Mouse (Mus musculus): Measurements from ENCODE around the gene Pfn3. TPM values are rescaled to one million over a fixed set of nuclear protein-coding genes. Genes with fewer than 3 reads are reported as not detected.
A peak's percentile ranks its signal among the peaks of the same experiment; 100 is the strongest.
"Not testable (repeated sequence)": the region's sequence is repeated elsewhere in the genome, so short reads cannot be mapped to it uniquely, and the experiment has no call there.

Gene Pfn3
- not detected for total RNA-seq (2021)
- long read RNA-seq, experiment 1 = 0 reads
- long read RNA-seq, experiment 2 = 0 reads

DNA sequence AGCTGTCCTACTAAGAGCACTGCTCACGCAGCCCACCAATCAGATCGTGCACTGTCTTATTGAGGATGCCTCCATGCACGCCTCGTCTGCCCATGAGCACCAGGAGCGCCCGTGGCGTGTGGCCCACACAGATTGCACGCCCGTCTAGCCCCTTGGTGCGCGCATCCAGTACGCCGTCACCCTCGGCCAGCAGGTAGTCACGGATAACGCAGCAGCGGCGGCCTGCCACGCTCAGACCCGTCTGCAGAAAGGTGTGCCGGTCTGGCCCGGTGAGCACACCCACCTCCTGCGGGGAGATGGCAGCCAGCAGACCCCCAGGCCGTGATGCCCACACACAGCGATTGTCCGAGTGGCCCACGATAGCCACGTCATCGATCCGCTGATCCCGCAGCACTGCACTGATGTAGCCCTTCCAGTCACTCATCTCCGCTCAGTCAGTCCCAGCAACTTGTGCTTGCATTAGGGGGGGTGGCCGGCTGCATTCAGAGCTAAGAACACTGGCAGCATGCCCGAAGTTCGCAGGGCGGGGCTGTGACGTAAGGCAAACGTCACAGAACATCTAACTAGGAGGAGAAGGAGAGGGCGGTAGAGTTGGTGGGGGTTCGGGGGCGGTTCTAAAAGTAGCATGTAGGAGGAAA, at the start of gene Pfn3:
Gene Pfn3, minus strand, starts transcription at position 490 of the 638 bp plus-strand sequence.
- DNase-seq = peak in 1 of 2 experiments; percentile 42

DNA sequence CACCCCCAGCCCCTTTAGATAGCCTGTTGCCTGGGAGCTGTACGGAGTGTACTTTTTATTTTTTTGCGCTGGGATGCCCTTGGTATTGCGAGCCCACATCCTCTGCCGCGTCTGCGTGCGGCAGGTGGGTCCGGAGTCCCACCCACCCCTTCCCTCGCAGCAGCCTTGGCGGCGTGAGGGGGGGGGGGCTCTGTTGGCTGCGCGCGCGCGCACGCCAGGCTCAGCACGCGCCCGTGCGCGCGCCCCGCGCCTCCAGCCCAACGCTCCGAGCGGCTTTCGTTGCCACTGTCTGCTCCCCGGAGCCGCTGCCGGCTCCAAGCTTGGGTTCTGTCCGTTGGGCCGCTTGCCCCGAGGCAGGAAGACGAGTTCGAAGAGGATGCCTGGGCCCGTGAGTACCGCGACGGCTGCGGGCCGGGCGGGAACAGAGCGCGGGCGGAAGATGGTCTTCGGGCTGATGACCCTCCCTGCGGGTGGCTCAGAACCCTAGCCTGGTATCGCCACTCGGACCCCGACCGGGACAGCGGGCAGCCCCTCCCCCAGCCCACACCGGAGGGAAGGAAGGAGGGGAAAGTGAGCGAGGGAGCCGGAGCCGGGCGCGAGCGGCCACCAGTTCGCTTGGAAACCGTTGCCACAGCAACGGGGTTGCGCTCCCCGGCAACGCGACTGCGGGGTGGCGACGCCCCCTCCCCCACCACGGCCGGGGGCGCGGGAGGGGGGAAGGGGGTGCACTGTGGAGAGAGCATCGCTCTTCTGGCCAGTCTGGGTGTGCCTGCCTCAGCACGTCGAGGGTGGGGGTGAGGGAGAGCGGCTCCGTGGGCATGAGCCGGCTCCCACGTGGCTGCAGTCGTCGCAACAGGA, 49.2 kb upstream of the Pfn3 start, which contains the start of gene Prr7:
Gene Prr7, plus strand, starts transcription at position 241 of the 858 bp plus-strand sequence.
- peak; percentile 53 to 68 for DNase-seq

DNA sequence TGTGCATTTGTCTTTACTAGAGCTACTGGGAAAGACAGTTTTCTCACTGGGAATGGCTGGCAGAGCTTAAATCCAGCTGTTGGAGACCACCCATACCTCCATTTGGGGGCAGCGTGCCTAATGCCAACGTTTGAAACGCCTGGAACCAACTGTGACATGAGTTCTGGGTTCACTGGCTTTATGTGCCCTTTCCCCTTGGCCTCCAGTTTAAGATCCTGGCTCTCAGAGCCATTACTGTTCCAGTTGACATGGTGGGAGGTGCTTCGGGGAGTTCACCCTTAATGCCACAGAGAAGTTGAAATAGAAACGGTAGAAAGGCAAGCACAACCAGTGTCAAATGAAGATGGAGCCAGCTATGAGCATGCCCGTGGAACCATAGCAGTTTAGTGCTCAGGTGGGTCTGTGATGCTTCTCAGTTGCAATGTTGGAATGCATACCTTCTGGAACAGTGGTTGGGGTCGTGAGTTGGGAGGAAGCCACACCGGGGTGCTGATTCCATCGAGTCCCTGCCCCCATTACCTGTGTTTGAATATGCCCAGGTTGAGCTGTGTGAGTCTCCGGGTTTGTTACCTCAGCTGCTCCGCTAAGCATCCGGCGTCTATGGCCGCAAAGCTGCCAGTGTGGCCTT, 48.5 kb upstream of the Pfn3 start:
- DNase-seq = no peak

DNA sequence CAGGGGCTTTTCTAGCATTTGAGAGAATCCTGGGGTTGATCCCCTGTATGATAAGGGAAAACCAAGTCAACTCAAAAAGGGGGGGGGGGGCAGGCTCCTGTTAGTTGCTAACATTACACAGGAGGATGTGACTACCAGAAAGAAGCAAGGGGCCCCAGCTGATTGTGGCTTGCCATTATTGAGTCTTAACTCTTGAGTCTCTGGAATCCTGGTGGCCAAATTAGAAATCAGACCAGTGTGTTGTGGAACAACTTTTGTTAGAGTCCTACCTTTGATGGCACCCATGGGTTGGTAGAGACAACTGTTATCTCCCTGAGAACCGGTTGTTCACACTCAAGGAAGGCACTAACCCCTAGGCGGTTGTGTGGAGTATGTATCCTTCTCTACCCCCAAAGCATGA, 47.9 kb upstream of the Pfn3 start:
- DNase-seq = no peak

DNA sequence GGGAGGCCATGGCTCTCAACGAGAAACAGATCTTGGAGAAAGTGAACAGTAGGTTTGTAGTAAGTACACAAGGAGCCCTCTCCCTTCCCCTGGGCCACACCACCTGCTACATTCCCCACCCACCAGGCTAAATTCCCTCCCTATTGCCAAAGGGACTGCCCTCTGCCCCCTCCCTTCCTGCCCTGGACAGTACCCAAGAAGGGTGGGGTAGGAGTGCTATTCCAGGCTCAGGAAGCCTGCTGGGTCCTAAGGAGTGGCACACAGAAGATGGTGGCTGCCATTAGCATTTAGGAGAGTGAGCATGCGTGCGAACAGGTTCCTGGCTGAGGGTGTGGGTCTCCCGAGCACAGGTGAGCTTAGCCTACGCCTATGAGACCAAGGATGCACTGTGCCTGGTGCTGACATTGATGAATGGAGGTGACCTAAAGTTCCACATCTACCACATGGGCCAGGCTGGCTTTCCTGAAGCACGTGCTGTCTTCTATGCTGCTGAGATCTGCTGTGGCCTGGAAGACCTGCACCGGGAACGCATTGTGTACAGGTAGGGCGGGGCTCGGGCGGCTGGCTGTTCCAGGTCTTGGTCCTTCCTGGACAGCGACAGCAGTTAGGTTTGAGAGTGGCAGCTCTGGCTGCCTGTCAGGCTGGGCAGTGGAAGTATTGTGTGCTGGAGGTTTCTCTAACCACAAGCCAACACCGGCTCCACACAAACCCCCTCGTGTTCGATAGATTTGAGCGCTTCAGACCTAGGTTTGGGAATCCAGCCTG, 36.9 kb upstream of the Pfn3 start:
- peak in 1 of 2 experiments; percentile 51 for DNase-seq

DNA sequence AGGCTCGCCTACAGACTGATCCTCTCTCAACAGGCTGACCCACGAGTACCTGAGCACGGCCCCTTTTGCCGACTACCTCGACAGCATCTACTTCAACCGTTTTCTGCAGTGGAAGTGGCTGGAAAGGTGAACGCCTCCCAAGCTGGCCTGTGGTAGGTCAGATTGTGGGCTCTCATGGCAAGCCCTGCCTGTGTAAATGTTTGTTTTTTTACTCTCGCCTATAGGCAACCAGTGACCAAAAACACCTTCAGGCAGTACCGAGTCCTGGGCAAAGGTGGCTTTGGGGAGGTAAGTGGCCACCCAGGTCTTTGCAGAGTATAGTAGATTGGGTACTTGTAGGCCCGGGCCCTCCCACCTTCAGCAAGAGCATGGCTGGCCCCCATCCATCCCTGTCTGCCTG, 36.3 kb upstream of the Pfn3 start:
- DNase-seq = no peak

DNA sequence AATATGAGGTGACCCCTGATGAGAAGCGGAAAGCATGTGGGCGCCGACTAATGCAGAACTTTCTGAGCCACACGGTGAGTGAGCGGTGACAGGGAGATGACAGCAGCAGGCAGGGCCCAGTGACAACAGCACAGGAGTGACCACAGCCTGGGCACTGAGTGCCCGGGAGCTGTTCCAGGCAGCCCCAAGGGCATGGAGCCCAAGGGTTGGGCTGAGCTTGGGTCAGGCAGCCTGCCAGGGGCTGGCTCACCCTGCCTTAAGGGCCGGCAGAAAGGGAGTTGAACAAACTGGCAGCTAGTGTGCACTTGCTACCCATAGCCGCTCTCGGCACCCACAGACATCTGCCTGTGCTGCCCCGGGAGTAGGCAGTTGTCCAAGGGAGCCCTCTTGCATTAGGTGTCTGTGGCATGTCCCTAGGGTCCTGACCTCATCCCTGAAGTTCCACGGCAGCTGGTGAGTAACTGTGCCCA, 35.5 kb upstream of the Pfn3 start:
- DNase-seq = peak; percentile 94 to 95

DNA sequence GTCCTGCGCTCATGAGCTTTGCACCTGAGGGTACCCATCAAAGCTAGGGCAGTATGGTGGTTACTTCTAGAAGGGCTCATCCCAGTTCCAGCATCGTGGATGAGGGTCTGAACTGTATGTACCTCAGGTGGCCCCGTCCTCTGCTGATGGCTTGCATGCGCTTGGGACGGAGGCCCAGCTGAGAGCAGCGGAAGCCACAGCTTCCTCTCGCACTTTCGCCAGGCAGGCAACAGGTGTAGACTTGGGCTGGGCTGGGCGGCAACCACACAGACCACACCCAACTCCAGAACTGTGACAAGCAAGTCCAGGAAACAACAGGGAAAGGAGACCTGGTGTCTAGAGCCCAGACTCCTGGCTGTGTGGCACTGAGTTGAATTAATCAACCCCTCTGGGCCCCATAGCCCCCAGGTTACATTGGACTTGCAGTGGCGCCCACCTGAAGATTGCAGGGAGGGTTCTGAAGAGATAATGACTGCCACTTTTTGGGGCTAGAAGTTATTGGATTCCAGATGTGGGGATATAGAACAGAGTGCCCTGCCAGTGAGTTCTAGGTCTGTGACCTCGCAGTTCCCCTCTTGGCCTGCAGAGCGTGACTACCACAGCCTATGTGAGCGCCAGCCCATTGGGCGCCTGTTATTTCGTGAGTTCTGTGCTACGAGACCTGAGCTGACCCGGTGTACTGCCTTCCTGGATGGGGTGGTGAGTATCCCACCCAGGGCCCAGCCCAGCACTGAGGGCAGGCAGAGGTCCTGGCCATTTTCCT, 34.8 kb upstream of the Pfn3 start:
- DNase-seq = no peak

DNA sequence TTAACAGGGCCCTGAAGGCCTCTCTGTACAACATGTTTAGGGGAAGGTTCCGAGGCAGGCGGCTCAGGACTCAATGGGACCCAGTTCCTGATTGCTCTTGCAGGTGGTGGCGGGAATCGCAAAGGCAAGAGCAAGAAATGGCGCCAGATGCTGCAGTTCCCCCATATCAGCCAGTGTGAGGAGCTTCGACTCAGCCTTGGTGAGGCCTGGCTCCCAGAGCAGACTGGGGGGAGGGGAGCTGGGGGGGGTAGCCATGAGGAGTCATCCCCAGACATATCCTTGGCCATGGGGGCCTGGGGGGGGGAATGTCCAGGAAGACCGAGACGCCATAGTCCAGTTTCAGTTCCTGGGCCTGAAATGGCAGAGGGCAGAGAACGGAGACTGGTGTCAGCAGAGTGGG, 34.2 kb upstream of the Pfn3 start:
- no peak for DNase-seq

DNA sequence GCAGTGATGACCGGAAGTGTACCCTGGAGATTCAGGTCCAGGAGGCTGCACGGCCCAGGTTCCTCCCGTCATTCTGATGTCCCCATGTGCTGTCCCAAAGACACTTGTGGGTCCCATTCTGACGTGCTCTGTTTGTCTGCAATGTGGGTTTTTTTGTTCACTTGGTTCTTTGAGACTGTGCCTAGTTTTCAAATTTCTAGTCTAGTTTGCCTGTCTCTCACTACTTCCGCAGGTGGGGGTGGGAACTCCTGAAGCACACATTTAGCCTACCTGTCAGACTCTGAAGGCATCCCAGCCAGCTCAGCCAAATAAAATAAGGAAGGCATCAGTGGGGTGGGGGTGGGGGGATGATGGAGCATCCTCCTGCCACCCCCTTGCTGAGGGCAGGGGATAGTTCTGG, 33.1 kb upstream of the Pfn3 start:
- DNase-seq = no peak

DNA sequence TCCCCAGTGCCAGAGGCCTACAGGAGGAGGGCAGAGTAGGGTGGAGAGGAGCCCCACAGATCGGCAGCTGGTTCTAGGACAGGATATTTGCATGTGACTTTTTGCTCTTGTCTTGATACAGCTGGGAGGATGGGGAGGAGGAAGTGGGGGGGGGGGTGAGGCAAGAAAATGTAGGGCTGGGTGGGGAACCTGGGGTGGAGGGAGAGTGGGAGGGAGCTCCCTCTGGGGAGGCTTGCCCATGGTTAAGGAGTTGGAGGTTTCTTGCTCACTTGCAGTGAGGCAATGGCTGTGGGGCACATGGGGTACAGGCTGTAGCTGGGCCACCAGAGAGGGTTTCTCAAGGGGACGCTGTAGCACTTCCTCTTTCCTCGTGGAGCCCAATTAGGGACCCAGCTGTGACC, 32.5 kb upstream of the Pfn3 start:
- no peak for DNase-seq

DNA sequence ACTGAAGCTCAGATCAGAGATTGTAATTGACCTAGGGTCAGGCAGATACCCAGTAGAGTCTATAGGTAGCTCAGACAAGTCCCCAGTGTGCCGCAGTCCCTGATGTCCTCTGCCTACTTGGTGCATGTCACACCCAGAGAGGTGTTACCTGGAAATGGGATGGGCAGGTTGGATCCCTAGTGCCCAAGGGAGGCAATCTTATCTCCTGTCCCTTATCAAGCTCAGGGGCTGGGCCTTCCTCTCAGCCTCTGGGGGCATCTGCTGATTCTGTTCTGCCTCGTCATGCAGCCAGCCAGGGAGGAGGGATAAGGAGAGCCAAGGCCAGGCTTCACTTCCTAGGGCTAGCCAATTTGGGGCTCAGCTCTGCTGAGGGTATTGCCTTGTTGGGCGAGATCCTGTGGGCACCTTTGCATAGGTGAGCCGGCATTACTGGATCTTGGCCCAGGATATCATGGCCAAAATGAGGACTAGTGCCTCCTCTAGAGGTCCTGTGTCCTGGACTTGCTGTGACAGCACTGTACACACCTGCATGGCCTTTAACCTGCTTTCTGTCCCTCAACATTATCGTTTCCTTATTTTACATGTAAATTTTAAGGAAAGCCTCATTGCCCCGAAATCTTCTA, 31.6 kb upstream of the Pfn3 start:
- DNase-seq = no peak

DNA sequence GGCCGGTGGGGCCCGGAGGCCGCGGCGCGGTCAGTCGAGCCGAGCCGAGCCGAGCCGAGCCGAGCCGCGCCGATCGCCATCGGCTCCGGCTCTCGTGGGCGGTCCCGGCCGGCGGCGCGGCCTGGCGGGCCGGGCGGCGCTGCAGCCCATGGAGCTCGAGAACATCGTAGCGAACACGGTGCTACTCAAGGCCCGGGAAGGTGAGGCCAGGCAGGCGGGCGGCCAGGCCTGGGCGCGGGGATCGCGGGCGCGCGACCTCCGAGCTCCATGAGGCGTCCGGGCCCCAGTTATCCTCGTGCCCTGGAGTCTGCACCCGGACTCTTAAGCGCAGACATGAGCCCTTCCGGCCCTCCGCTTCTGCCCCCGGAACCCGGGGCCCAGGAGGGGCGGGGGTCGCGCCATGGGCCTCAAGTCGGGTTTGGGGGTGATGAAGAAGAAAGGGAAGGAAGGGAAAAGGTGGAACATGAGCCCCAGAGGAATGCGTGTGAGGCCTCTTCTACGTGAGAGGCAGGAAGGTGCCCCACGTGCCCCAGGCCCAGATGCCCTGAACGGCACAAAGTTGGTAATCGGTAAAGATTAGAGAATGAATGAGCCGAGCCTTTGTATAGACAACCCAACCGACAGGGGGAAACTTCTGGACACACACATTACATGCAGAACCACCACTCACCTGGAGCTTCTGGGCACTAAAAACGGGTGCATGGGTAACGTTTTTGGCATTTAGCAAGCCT, 30.5 kb upstream of the Pfn3 start:
- no peak for DNase-seq

DNA sequence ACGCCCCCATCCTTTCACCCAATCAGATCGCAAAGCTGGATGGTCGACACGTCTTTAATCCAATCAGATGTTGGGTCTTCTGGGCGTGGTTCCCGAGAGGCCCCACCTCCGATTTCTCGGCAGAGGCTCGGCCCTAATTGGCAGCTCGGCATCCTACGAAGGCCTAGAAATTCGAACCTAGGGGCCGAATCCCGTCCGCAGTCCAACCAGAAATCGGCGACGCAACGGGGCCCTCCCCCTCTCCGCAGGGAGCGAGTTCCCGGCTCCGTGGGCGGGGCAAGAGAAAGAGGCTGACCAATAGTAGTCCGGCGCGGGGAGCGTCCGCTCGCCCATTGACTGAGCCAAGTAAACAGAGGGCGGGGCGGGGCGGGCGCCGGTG, 29.9 kb upstream of the Pfn3 start, which contains the start of gene Grk6:
Gene Grk6, plus strand, starts transcription at position 136 of the 379 bp plus-strand sequence.
- peak; percentile 99 to 100 for DNase-seq

DNA sequence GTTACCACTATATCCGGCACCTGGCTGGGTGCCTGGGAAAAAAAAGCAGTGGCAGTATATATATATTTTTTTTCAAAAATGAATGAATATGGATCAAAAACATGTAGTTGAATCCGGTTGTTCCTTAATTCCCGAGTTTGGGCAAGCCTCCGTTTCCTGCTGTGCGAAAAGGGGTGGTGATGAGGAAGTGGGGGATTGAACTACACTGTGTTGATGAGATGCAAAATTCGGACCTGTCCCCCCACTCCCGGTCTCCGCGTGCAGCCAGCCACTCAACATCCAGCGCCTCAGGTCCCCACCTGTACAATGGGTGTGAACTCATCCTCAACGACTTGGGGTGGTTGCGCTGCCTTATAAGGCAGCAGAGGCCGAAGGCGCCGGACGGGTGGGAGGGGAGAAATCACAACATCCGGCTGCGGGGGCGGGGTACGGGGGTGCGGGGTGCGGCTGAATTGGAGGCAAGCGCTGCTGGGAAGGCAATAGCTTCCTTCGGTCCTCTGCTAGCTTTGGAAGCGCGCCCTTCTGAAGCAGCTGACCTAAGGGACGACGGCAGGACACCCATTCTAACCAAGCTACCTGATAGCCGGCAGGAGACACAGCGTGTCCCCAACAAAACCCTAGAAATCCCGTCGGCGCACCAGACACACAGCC, 29.4 kb upstream of the Pfn3 start:
- peak; percentile 87 to 92 for DNase-seq

DNA sequence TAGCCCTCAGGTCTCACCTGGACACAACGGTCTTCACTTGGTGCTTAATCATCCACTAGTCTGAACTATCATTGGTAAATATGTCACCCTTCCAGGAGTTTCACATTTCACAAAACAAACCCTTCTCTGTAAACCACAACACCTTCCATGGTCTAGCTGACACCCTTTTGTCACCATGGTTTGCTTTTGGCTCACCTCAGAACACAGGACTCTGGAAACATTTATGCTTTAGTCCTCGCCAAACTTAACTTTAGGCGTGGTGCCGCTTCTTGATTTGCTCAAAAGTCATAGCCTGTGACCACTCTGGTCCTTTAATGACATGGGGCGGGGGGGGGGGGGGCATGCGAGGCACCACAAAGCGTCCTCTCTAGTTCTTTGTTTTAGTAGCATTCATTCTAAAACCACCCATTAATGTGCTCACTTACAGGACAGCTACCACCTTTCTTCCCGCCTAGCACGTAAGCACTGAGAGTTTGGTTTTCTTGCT, 28.8 kb upstream of the Pfn3 start:
- no peak for DNase-seq

DNA sequence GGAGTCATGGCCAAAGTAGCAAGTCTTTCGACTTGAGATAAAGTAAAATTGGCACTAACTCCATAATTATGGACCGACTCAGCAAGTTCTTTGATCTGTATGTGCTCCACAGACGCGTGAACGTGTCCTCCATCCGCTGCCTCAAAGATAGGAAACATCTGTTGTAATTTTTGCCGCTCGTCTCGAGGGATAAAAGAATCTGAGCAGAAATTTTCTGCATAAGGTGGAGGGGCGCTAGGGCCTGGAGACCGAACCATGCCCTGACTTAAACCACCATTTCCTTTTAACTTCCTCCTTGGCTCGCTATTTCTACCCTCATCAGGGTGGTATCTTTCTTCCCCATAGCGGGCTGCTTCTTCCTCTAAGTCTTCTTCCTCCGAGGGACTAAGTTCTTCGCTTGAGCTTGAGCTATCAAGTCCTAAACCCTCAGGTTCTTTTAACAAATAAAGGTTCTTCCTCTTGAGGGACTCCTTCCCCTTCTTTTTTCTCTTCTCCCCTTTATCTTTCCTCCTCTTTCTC, 22.1 kb upstream of the Pfn3 start:
- not testable (repeated sequence) for DNase-seq

DNA sequence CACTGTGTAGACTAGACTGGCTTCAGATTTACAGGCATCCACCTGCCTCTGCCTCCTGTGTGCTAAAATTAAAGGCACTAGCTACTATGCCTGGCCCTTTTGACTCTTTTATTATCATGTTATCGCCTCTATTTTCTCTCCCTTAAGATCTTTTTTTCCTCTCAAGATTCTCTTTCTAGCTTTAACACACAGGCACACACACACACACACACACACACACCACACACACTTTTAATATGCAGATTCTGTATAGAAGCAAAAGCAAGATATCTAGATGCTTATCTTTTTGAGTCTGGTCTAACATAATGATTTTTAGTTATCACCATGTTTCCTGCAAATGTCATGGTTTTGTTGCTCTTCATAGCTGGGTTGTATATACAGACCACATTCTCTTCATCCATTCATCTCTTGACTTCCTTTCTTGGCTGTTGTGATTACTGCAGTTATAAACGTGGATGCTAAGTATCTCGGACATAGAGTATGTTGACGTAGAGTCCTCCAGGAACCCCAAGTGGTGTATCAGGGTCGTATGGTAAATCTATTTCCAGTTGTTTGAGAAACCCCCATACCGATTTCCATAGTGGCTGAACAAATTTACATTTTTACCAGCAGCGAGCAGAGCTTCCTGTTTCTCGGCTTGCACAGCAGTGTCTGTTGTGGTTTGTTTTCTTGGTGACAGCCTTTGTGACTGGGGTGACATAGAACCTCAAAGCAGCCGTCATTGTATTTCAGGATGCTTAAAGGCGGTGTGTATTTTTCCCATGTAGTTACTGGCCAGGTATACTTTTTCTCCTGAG, 17.1 kb upstream of the Pfn3 start:
- DNase-seq = no peak
